Mouse (Mus musculus) neural tube, embryonic 14.5 days (tissue): ENCODE results near the gene Mcm3ap. TPM values are rescaled to one million over a fixed set of nuclear protein-coding genes. Genes with fewer than 3 reads are reported as not detected.

ENCODE experiments used
- ATAC-seq: fragments of 200-750 bp; cut with Nextera tagmentation; 2 replicates; pipeline ENCODE4 v1.8.0; 2017; ENCODE audit warnings: low read depth, mild to moderate bottlenecking, moderate TSS enrichment, moderate library complexity
- H3K27ac ChIP-seq: fragments of 300-500 bp; sonication (generic); 2 replicates; pipeline ENCODE4 v1.5.1; 2014; ENCODE audit warnings: low read depth, mild to moderate bottlenecking, control low read depth, low read length, moderate library complexity, mixed read lengths
- H3K27me3 ChIP-seq: fragments of 300-500 bp; sonication (generic); 2 replicates; pipeline ENCODE4 v1.6.1; 2014; ENCODE audit warnings: low read length; ENCODE audit not compliant: control insufficient read depth, insufficient read depth
- H3K36me3 ChIP-seq: fragments of 300-500 bp; sonication (generic); 2 replicates; pipeline ENCODE4 v1.6.1; 2014; ENCODE audit warnings: low read length, mixed read lengths; ENCODE audit not compliant: control insufficient read depth, insufficient read depth
- H3K4me1 ChIP-seq: fragments of 300-500 bp; sonication (generic); 2 replicates; pipeline ENCODE4 v1.6.1; 2014; ENCODE audit warnings: low read length; ENCODE audit not compliant: control insufficient read depth, insufficient read depth
- H3K4me2 ChIP-seq: fragments of 300-500 bp; sonication (generic); 2 replicates; pipeline ENCODE4 v1.6.1; 2014; ENCODE audit warnings: mild to moderate bottlenecking, low read depth, low read length, control low read depth
- H3K4me3 ChIP-seq: fragments of 300-500 bp; sonication (generic); 2 replicates; pipeline ENCODE4 v1.5.1; 2014; ENCODE audit warnings: low read depth, low read length, control low read depth, mixed read lengths
- H3K9ac ChIP-seq: fragments of 300-500 bp; sonication (generic); replicated peaks from 2 replicates; pipeline ENCODE4 v1.6.1; 2014; ENCODE audit warnings: low read depth, mild to moderate bottlenecking, control low read depth, low read length, mixed read lengths
- H3K9me3 ChIP-seq: fragments of 300-500 bp; sonication (generic); 2 replicates; pipeline ENCODE4 v1.6.1; 2016; ENCODE audit warnings: low read length; ENCODE audit not compliant: control insufficient read depth
- WGBS: fragments of 180-500 bp; shearing (Covaris S2); extraction: QIAGEN DNeasy Blood & Tissue Kit; methylation state at CpG from one replicate; pipeline ENCODE4 v1.1.7; 2014; 5-methylcytosine and 5-hydroxymethylcytosine counted together
- polyA plus RNA-seq: library from polyadenylated mRNA; unstranded; fragments of >200 nt; fragmentation: Nextera tagmentation; extraction: Ambion mirVana; gene quantifications from 2 replicates; pipeline ENCODE4 v1.2.1, GENCODE M21; 2014

Gene Mcm3ap
- polyA plus RNA-seq, 1 experiment from 2014 or later = 67.8 TPM

DNA sequence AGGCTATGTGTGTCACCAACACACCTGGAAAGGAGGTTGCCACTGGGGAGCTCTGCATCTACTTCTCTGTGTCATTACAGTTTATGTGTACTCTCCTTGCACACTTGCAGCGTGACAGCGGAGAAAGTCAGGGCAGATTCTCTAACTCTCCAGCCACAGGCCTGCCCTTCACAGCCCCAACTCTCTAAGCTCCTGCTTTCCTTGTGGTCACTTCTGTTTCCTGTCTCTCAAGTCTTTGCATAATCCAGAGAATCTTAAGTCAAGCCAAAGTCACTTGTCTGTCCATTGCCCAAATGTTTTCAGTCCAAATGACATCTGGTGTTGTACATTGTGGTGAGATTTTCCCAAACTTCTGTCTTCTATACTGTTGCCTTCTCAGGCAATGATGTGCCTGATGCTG is 17.6 kb downstream of the Mcm3ap start:
- no peak overlapping the region for H3K9ac ChIP-seq
- H3K27ac ChIP-seq = no peak overlapping the region
- no peaks in the 10 kb centered on the region for H3K9me3 ChIP-seq
- H3K4me3 ChIP-seq = no peak overlapping the region
- no peak for ATAC-seq
- 100% methylated on average over 2 of the region's 2 CpGs for WGBS
- no peaks in the 10 kb centered on the region for H3K27me3 ChIP-seq
- no peaks in the 10 kb centered on the region for H3K4me1 ChIP-seq
- H3K4me2 ChIP-seq = no peak overlapping the region
- peaks cover 81% of the 10 kb centered on the region for H3K36me3 ChIP-seq

DNA sequence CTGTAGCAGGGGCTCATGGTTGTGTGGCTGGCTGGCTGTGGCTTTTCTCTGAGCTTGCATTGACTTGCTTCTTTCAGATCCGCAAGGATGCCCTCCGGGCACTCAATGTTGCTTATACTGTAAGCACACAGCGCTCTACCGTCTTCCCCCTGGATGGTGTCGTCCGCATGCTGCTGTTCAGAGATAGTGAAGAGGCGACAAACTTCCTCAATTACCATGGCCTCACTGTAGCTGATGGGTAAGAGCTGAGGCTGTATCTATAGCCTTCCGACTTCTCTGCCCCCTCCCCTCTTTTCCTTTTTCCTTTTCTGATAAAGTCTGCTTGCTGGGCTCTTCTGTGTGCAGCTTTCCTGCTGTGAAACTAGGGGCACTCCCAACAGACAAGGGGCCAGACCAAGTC is 19.5 kb downstream of the Mcm3ap start:
- no peak overlapping the region for H3K4me2 ChIP-seq
- no peaks in the 10 kb centered on the region for H3K9me3 ChIP-seq
- H3K4me3 ChIP-seq = no peak overlapping the region
- no peaks in the 10 kb centered on the region for H3K4me1 ChIP-seq
- no peak for ATAC-seq
- no peak overlapping the region for H3K27ac ChIP-seq
- 97% methylated on average over 8 of the region's 8 CpGs for WGBS
- no peak overlapping the region for H3K9ac ChIP-seq
- H3K27me3 ChIP-seq = no peaks in the 10 kb centered on the region
- peaks cover 71% of the 10 kb centered on the region for H3K36me3 ChIP-seq

DNA sequence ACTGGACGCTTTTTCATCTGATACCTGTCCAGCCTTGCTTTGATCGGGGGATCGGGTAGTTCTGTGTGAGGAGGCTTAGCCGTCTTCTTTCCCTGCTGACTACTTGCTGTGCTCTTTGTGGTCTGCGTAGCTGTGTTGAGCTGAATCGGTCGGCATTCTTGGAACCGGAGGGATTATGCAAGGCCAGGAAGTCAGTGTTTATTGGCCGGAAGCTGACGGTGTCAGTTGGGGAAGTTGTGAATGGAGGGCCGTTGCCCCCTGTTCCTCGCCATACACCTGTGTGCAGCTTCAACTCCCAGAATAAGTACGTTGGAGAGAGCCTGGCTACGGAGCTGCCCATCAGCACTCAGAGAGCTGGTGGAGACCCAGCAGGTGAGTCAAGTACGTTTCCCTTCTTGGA is 20.5 kb downstream of the Mcm3ap start:
- WGBS = 95% methylated on average over 15 of the region's 15 CpGs
- Histone ChIP-seq H3K36me3 (peaks cover 72% of the 10 kb centered on the region), H3K9ac (no peak overlapping the region), H3K27ac (no peak overlapping the region), H3K4me2 (no peak overlapping the region), H3K4me1 (no peaks in the 10 kb centered on the region), H3K9me3 (no peaks in the 10 kb centered on the region), H3K27me3 (no peaks in the 10 kb centered on the region), H3K4me3 (no peak overlapping the region)
- no peak for ATAC-seq

DNA sequence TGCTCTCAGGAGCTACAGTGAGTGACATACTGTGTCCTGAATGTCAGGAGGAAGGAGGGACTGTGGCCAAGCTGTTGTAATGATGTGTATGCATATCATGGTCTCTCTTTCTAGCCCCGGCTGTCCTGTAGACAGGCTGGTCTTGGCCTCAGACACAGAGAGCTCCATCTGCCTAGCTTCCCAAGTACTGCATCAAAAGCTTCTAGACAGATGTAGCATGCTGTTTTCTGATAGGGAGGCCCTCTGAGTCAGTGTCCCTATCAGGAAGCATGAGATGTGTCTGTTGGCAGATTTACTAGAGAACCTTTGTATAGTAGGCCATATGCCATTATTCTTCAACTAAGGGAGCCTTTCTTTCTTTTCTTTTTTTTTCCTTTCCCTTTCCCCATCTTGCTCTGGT is 24.8 kb downstream of the Mcm3ap start:
- WGBS = 87% methylated on average over 1 of the region's 1 CpGs
- Histone ChIP-seq H3K4me2 (no peak overlapping the region), H3K4me3 (no peak overlapping the region), H3K9me3 (no peaks in the 10 kb centered on the region), H3K36me3 (peaks cover 76% of the 10 kb centered on the region), H3K4me1 (no peaks in the 10 kb centered on the region), H3K27me3 (no peaks in the 10 kb centered on the region), H3K27ac (no peak overlapping the region), H3K9ac (no peak overlapping the region)
- ATAC-seq = no peak

DNA sequence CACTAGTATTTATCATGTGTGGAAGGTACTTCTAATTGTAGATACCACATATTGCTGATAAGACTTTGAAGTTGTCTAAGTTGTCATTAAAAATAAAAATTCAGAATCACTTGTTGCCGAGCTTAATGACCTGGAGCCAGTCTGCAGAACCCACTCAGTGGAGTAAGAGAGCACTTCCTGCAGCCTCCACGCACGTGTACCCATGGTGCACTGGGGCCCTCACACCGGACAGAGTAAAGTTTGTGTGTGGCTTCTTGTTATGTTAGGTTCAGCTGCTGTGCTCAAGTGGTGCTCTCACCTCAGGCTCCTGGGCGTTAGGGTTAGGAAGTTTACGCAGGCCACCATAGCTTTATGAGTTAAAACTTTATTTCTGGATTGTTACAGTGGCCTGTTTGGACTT is 26.8 kb downstream of the Mcm3ap start:
- H3K36me3 ChIP-seq = peaks cover 76% of the 10 kb centered on the region
- no peak overlapping the region for H3K4me3 ChIP-seq
- H3K9ac ChIP-seq = no peak overlapping the region
- no peaks in the 10 kb centered on the region for H3K4me1 ChIP-seq
- no peak overlapping the region for H3K4me2 ChIP-seq
- 95% methylated on average over 6 of the region's 6 CpGs for WGBS
- H3K9me3 ChIP-seq = no peaks in the 10 kb centered on the region
- H3K27ac ChIP-seq = no peak overlapping the region
- H3K27me3 ChIP-seq = no peaks in the 10 kb centered on the region
- ATAC-seq = no peak

DNA sequence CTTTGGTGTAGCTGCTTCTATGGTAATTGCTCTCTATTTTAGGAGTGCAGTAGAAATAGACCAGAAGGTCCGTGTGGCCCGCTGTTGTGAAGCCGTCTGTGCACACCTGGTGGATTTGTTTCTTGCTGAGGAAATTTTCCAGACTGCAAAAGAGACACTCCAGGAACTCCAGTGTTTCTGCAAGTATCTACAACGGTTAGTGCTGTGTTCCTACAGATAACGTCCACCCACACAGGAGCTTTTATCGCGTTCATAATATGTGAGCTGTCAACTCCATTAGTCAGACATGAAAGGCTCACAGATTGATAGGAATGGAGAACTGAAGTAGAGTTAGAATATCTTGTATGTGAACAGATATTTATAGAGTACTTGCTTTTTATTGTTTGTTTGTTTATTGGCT is 27.6 kb downstream of the Mcm3ap start:
- H3K4me1 ChIP-seq = no peaks in the 10 kb centered on the region
- no peak for ATAC-seq
- H3K4me3 ChIP-seq = no peak overlapping the region
- H3K27ac ChIP-seq = no peak overlapping the region
- no peak overlapping the region for H3K4me2 ChIP-seq
- H3K9ac ChIP-seq = no peak overlapping the region
- H3K27me3 ChIP-seq = no peaks in the 10 kb centered on the region
- WGBS = 95% methylated on average over 7 of the region's 7 CpGs
- H3K36me3 ChIP-seq = peaks cover 73% of the 10 kb centered on the region
- no peaks in the 10 kb centered on the region for H3K9me3 ChIP-seq

DNA sequence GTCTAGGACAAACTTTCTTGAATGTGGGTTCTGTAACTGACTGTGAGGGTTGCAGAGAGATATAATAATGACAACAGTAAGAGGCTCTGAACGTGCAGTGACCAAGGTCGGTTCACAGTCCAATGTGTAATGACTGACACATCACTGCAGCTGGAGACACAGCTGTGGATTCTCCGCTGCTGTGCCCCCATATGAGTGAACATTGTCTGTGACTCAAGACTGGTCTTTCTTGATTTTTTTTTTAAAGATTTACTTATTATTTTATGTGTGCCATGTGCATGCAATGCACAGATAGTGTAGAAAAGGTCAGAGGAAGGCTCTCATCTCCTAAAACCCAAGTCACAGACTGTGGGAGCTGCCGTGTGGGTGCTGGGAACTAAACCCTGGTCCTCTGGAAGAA is 28.8 kb downstream of the Mcm3ap start:
- Histone ChIP-seq H3K4me2 (no peak overlapping the region), H3K4me3 (no peak overlapping the region), H3K36me3 (peaks cover 80% of the 10 kb centered on the region), H3K4me1 (no peaks in the 10 kb centered on the region), H3K9me3 (no peaks in the 10 kb centered on the region), H3K27me3 (no peaks in the 10 kb centered on the region), H3K27ac (no peak overlapping the region), H3K9ac (no peak overlapping the region)
- ATAC-seq = no peak
- 98% methylated on average over 4 of the region's 4 CpGs for WGBS

DNA sequence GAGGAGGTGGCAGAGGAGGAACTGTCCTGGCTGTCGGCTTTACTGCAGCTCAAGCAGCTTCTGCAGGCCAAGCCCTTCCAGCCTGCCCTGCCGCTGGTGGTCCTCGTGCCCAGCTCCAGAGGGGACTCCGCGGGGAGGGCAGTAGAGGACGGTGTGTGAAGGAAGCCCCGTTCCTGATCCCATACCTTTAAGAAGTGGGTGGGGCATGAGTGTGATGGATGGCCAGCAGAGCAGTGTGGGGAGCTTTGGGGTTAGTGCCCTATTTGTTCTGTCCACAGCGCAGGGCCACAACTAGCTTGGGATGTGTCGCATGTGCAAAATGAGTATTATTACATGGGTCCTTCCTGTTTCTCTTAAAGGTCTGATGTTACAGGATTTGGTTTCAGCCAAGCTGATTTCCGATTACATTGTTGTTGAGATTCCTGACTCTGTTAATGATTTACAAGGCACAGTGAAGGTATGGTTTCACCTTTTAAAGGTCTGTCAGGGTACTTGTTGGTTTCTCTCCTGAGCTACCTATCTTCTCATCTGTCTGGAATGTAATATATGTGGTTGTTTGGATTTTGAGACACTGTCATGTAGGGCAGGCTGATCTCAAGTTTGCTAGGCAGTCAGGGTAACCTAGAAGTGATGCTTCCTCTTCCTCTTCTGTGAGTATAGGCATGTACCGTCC is 35.7 kb downstream of the Mcm3ap start:
- H3K9me3 ChIP-seq = no peaks in the 10 kb centered on the region

DNA sequence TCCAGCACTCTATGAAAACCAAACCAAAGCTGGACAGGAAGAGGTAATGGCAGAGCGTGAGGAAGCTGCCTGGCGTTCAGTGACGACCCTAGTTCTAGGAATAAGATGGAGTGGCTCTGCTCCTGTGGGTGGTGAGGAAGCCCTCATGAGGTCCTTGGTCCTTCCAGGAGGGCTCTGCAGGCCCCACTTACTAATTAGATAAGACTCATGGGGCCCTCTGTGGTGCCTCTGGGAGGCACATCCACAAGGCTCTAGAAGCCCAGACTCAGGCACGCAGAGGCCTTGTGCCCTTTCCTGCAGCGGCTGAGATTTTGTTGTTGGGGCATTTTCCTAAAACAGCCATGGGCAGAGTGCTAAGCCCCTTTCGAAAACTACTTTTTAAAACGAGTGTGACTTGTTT is 37.1 kb downstream of the Mcm3ap start:
- H3K4me3 ChIP-seq = no peak overlapping the region
- no peaks in the 10 kb centered on the region for H3K4me1 ChIP-seq
- H3K36me3 ChIP-seq = peaks cover 75% of the 10 kb centered on the region
- 92% methylated on average over 7 of the region's 7 CpGs for WGBS
- H3K9me3 ChIP-seq = no peaks in the 10 kb centered on the region
- no peak for ATAC-seq
- no peak overlapping the region for H3K4me2 ChIP-seq
- no peak overlapping the region for H3K9ac ChIP-seq
- H3K27me3 ChIP-seq = no peaks in the 10 kb centered on the region
- no peak overlapping the region for H3K27ac ChIP-seq

More for the DNA sequence above, 35.7 kb downstream of the Mcm3ap start:
- H3K36me3 ChIP-seq = peaks cover 78% of the 10 kb centered on the region
- H3K27me3 ChIP-seq = no peaks in the 10 kb centered on the region
- H3K4me1 ChIP-seq = no peaks in the 10 kb centered on the region
- H3K4me2 ChIP-seq = no peak overlapping the region
- no peak overlapping the region for H3K27ac ChIP-seq
- H3K9ac ChIP-seq = no peak overlapping the region
- no peak for ATAC-seq
- no peak overlapping the region for H3K4me3 ChIP-seq
- 91% methylated on average over 11 of the region's 11 CpGs for WGBS
